In the genomic region with DNA sequence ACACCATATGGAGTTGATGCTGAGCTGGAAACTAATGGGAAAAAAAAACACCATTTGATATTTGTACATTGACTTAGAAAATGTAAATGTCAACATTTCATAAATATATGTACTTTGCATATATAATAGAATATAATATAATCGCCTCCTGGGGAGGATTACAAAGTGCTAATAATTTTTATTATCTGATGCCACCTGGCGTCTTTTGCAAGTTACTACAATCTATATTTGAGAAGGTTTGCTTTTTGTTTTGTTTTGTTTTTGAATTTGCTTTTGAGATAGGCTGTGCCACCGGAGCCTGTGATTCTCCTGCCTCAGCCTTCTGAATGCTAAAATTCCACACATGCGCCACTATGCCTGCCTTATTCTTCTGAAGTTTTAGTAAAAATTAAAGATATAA, we compare ENCODE assay signal across 14 mouse cellular contexts. TPM values are rescaled to one million over a fixed set of nuclear protein-coding genes. Genes with fewer than 3 reads are reported as not detected.
A peak's percentile ranks its signal among the peaks of the same experiment; 100 is the strongest.
DNase-seq lines count a peak whose midpoint lies in the region; ATAC-seq and TF ChIP-seq lines count a peak whose summit lies in the region.
"Had no signal": no experiment of that assay in that cellular context is flagged by ENCODE, and none has a peak within 500 bp of the region (broad histone marks: within the 10 kb centered on the region; RNA-seq: fewer than 3 reads in every experiment).

No protein-coding gene starts in this region.

- no peak for TF ChIP-seq EP300 in CH12.LX (IDR thresholded peaks at IDR 0.05; ENCODE audit: low read length)

- dilution Hi-C loops in CH12.LX (cut with MboI; ENCODE audit: extremely low pct_ligation_motif_present, extremely low pct_unique_long_range_greater_than_20kb, low sequenced_read_pairs), result no loop called here

- TF ChIP-seq RAD21 in CH12.LX (IDR thresholded peaks at IDR 0.05; ENCODE audit: low read depth, low read length), result peak; percentile 68

- H3K9me3 ChIP-seq in hindbrain, postnatal 0 days (ENCODE audit: low read length), result no peaks in the 10 kb centered on the region
- H3K9me3 ChIP-seq in hindbrain, embryonic 10.5 days, result no peaks in the 10 kb centered on the region
- H3K9me3 ChIP-seq in CH12.LX (replicated peaks; ENCODE audit: low read length), result no peaks in the 10 kb centered on the region
- H3K9me3 ChIP-seq: heart, embryonic 13.5 days; neural tube, embryonic 15.5 days had no signal

- 72% methylated on average over 4 of the region's 4 CpGs for WGBS in hindbrain, postnatal 0 days
- WGBS in hindbrain, embryonic 10.5 days, result 77% methylated on average over 4 of the region's 4 CpGs

- no peak overlapping the region for H3K27ac ChIP-seq in hindbrain, postnatal 0 days
- H3K27ac ChIP-seq in hindbrain, embryonic 10.5 days, result no peak overlapping the region
- H3K27ac ChIP-seq in CH12.LX (ENCODE audit: insufficient read depth, low read depth), result no peak overlapping the region
- H3K27ac ChIP-seq: heart, embryonic 13.5 days; hindbrain, embryonic 14.5 days; neural tube, embryonic 15.5 days had no signal

- H3K9ac ChIP-seq in hindbrain, postnatal 0 days (replicated peaks; ENCODE audit: low read length), result no peak overlapping the region
- H3K9ac ChIP-seq in CH12.LX (ENCODE audit: insufficient read depth, low read depth), result no peak overlapping the region
- H3K9ac ChIP-seq: heart, embryonic 13.5 days; hindbrain, embryonic 14.5 days; neural tube, embryonic 15.5 days had no signal

- H3K79me2 ChIP-seq in CH12.LX (replicated peaks; ENCODE audit: control insufficient read depth, extremely low read depth, insufficient read depth, poor library complexity, severe bottlenecking), result no peaks in the 10 kb centered on the region

- TF ChIP-seq POLR2A in CH12.LX (IDR thresholded peaks at IDR 0.05; ENCODE audit: low read depth, low read length), result no peak

- no peak for ATAC-seq in hindbrain, postnatal 0 days
- ATAC-seq in frontal cortex, adult (ENCODE audit: low TSS enrichment), result no peak

- in situ Hi-C loops in CH12.LX (cut with MboI; ENCODE audit: low pct_ligation_motif_present, low pct_unique_long_range_greater_than_20kb, low sequenced_read_pairs), result no loop called here

- no peak overlapping the region for H3K4me2 ChIP-seq in hindbrain, postnatal 0 days (ENCODE audit: low read depth, low read length)
- H3K4me2 ChIP-seq in CH12.LX (ENCODE audit: insufficient read depth, low read depth, poor library complexity, severe bottlenecking), result peak overlapping the region; percentile 75; the same call in 1 of the 2 replicates
- H3K4me2 ChIP-seq: heart, embryonic 13.5 days; hindbrain, embryonic 14.5 days; midbrain, embryonic 11.5 days; neural tube, embryonic 15.5 days had no signal

- no peaks in the 10 kb centered on the region for H3K4me1 ChIP-seq in hindbrain, postnatal 0 days (ENCODE audit: insufficient read depth, low read length)
- no peaks in the 10 kb centered on the region for H3K4me1 ChIP-seq in hindbrain, embryonic 10.5 days (replicated peaks)
- no peaks in the 10 kb centered on the region for H3K4me1 ChIP-seq in CH12.LX (ENCODE audit: control insufficient read depth in 1 of 2, insufficient read depth in 2 of 2)
- H3K4me1 ChIP-seq: heart, embryonic 13.5 days; neural tube, embryonic 15.5 days had no signal

- no peak overlapping the region for H3K4me3 ChIP-seq in hindbrain, postnatal 0 days (ENCODE audit: low read length)
- no peak overlapping the region for H3K4me3 ChIP-seq in hindbrain, embryonic 10.5 days
- no peak overlapping the region for H3K4me3 ChIP-seq in CH12.LX (replicated peaks in 1 of 3; ENCODE audit: low read depth in 2 of 3, low read length in 2 of 3, poor library complexity in 1 of 3)
- H3K4me3 ChIP-seq: erythroblast, embryonic 14.5 days; heart, embryonic 13.5 days; neural tube, embryonic 15.5 days had no signal

- peak; percentile 30 for DNase-seq in hindbrain, postnatal 0 days (ENCODE audit: low spot score)
- no peak for DNase-seq in hindbrain, embryonic 10.5 days (ENCODE audit: low spot score)
- peak; percentile 34 for DNase-seq in 3T3-L1 (ENCODE audit: low read depth, low spot score)
- DNase-seq in CH12.LX (ENCODE audit: extremely low read depth), result peak; percentile 16
- DNase-seq in induced T-regulatory cell, adult 2 months (ENCODE audit: low read depth), result peak; percentile 58
- no peak for DNase-seq in left cerebral cortex, adult 9 months (ENCODE audit: low spot score in 2 of 2)
- DNase-seq in adrenal gland, postnatal 14 days, result no peak
- DNase-seq: cerebellum, postnatal 36 days had no signal

- H3K36me3 ChIP-seq in hindbrain, postnatal 0 days (ENCODE audit: insufficient read depth, low read length), result no peaks in the 10 kb centered on the region
- H3K36me3 ChIP-seq in hindbrain, embryonic 10.5 days, result no peaks in the 10 kb centered on the region
- no peaks in the 10 kb centered on the region for H3K36me3 ChIP-seq in CH12.LX (replicated peaks in 1 of 2; ENCODE audit: control insufficient read depth in 1 of 2, insufficient read depth in 1 of 2, low read length in 1 of 2)
- H3K36me3 ChIP-seq: heart, embryonic 13.5 days; neural tube, embryonic 15.5 days had no signal

- peak; percentile 27; the same call in 1 of the 2 replicates for TF ChIP-seq CTCF in hindbrain, postnatal 0 days (IDR thresholded peaks at IDR 0.05; ENCODE audit: low read depth)
- TF ChIP-seq CTCF in CH12.LX (conservative IDR thresholded peaks at IDR 0.05 in 1 of 2, IDR thresholded peaks at IDR 0.05 in 1 of 2; ENCODE audit: low read depth in 2 of 2, low read length in 2 of 2), result peak in 1 of 2 experiments; percentile 73; a peak in 2 of 4 replicates

- H3K27me3 ChIP-seq in hindbrain, postnatal 0 days (ENCODE audit: insufficient read depth, low read length), result no peaks in the 10 kb centered on the region
- H3K27me3 ChIP-seq in hindbrain, embryonic 10.5 days (ENCODE audit: insufficient read depth, poor library complexity, severe bottlenecking), result no peaks in the 10 kb centered on the region
- H3K27me3 ChIP-seq in CH12.LX (replicated peaks), result no peaks in the 10 kb centered on the region
- H3K27me3 ChIP-seq: heart, embryonic 13.5 days; neural tube, embryonic 15.5 days had no signal

TF ChIP-seq in CH12.LX, 34 proteins besides CTCF, POLR2A, EP300 and RAD21:
- TF ChIP-seq ZNF384 (IDR thresholded peaks at IDR 0.05; ENCODE audit: low read depth, low read length) (no peak), ZC3H11A (IDR thresholded peaks at IDR 0.05; ENCODE audit: low read depth, low read length) (0 out of 2 replicates have a peak, but pooled peaks have one; percentile 2), SMC3 (IDR thresholded peaks at IDR 0.05; ENCODE audit: low read depth, low read length) (peak; percentile 57)

RNA-seq across cellular contexts. Expression of gene Bckdhb, which starts 19.1 kb away (rescaled TPM):
- 22.1 and 23.4 TPM in 2 replicates for total RNA-seq in hindbrain, postnatal 0 days (2014; rRNA removed)
- 40.3 and 42.5 TPM in 2 replicates for polyA plus RNA-seq in hindbrain, postnatal 0 days (2015; fragmentation: Nextera tagmentation; extraction: Ambion mirVana)
- 58.4 and 63.2 TPM in 2 replicates for polyA plus RNA-seq in hindbrain, embryonic 10.5 days (2016; fragmentation: Nextera tagmentation; extraction: Ambion mirVana)
- 10.6 and 11.9 TPM in 2 replicates for total RNA-seq in CH12.LX (2012; rRNA removed)
- total RNA-seq in CH12.LX (2014; rRNA removed), result 12.0 and 26.4 TPM in 2 replicates
- 14.0 and 20.3 TPM in 2 replicates for polyA plus RNA-seq in CH12.LX (2012; ENCODE audit: insufficient read length, low read depth)
- 193 and 200 TPM in 2 replicates for total RNA-seq in adrenal gland, postnatal 14 days (2021)

Comparison
In these comparisons a context has a peak if more than half of its experiments do, and no peak if none do; other contexts are left out.
1. DNase-seq: peak in hindbrain, postnatal 0 days (single experiment), 3T3-L1 (single experiment), CH12.LX (single experiment) and induced T-regulatory cell, adult 2 months (single experiment); none in hindbrain, embryonic 10.5 days (single experiment), left cerebral cortex, adult 9 months (0 of 2) and adrenal gland, postnatal 14 days (single experiment).